Mouse (Mus musculus): ENCODE measurements around the gene Aldh3b1. TPM values are rescaled to one million over a fixed set of nuclear protein-coding genes. Genes with fewer than 3 reads are reported as not detected.

The Aldh3b1 gene
- polyA plus RNA-seq, 1 experiment from 2014 or later = 1.5 TPM

DNA sequence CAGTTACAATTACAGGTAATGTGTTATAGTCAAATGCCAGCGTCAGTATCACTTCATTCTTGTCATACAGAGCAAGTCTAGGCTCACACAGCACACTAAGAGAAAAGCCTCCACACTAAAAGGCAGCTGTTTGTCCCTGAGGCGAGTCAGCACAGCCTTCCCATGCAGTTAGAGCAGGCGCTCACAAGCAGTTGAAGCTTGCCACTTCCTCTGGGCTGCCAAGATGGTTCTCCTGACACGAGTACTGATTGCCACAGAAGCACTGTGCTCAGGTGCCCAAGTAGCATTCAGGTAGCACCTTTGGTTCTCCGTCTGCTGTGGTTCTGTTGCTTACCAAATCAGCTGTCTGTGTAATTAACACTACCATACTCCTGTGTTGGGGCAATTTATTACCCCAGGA lies 40.5 kb downstream of the Aldh3b1 start:
- Histone ChIP-seq H3K9ac (replicated peaks) (no peak overlapping the region), H3K27me3 (no peaks in the 10 kb centered on the region), H3K4me1 (no peaks in the 10 kb centered on the region), H3K27ac (replicated peaks) (no peak overlapping the region), H3K4me2 (replicated peaks) (no peak overlapping the region), H3K9me3 (no peaks in the 10 kb centered on the region), H3K36me3 (peaks cover 56% of the 10 kb centered on the region), H3K4me3 (no peak overlapping the region)
- 95% methylated on average over 5 of the region's 5 CpGs for WGBS
- no peak for ATAC-seq (replicated peaks)

DNA sequence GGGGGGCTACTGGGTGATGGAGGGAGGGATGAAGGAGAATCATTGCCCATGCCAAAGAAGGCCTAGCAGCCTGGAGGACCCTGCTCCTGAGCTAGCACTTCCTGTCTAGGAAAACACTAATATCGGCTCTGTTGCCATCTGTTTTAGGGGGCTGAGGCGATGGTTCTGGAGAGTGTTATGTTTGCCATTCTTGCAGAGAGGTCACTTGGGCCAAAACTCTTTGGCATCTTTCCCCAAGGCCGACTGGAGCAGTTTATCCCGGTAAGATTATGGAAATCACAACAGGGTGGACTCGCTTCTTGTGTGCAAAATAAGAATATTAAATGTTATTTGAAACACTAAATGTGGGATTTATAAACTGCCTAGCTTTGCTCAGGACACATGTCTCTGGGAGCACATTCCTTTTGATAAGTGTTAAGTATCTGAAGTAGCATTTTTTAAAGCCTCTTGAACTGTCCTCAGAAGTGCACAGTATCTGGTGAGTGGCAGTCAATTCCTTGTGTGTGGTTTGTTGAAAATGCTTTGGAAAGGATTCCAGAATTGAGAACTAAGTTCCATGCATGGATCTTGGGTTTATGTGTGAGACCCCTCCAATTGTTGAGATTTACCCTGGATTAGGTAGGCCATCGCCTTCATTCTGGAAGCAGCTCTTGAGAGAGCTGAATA lies 45.1 kb downstream of the Aldh3b1 start:
- Histone ChIP-seq H3K27ac (replicated peaks) (no peak overlapping the region), H3K36me3 (peaks cover 24% of the 10 kb centered on the region), H3K4me1 (no peaks in the 10 kb centered on the region), H3K9me3 (no peaks in the 10 kb centered on the region), H3K27me3 (no peaks in the 10 kb centered on the region), H3K4me3 (no peak overlapping the region), H3K4me2 (replicated peaks) (no peak overlapping the region), H3K9ac (replicated peaks) (no peak overlapping the region)
- WGBS = 84% methylated on average over 6 of the region's 6 CpGs
- ATAC-seq (replicated peaks) = no peak

DNA sequence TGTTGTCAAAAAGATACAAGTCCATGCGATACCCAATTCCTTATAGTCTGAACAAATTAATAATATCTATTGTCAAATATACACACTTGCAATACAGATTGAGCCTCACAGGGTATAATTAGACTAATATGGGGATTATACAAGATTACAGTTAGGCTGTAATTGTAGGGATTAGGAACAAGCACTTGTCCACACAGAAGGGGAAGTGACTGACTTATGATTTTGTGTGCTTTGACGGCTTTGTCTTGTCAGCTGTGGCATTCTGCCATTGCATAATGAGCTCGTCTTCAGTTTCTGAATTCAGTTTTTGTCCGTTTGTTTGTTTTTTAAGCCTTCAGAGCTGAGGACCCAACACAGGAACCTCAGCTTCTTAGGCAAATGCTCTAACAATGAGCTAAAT lies 47.4 kb downstream of the Aldh3b1 start:
- Histone ChIP-seq H3K4me2 (replicated peaks) (no peak overlapping the region), H3K4me3 (no peak overlapping the region), H3K9me3 (no peaks in the 10 kb centered on the region), H3K4me1 (no peaks in the 10 kb centered on the region), H3K27me3 (no peaks in the 10 kb centered on the region), H3K36me3 (peaks cover 12% of the 10 kb centered on the region), H3K9ac (replicated peaks) (no peak overlapping the region), H3K27ac (replicated peaks) (no peak overlapping the region)
- 37% methylated on average over 4 of the region's 4 CpGs for WGBS
- ATAC-seq (replicated peaks) = no peak

DNA sequence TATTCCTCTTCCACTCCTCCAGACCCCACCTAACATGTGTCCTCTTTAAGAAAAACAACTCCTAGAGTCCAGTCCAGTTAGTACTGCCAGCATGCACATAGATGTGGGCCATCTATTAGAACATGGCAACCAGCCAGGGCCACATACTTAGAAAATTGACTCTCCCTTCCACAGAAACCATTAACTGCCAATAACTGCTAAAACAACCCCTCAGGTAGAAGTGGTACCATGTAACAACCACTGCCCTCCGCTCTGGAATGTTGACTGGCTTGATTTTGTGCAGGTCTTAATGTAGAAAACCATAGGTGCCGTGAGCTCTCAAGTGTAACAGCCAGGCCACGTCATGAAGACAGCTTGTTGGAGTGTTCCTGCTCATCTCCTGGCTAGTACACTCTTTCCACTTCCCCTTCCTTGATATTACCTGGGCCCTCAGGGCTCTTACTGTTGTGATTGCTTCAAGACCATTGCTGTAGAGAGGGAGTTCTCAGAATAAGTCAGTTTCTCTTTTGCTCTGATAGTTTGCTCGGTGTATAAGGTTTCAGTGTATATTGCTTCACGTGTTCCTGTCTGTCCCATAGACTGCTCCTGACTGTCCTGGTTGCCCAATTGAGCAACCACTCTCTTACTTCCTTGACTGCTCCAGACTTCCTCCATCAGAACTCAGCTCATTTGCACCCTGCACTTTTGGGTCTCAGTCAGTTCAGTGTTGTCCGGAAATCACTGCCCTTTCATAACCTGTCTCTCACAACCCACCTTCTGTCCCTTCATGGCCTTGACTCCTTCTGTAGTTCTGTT lies 49.4 kb downstream of the Aldh3b1 start:
- Histone ChIP-seq H3K27me3 (no peaks in the 10 kb centered on the region), H3K9ac (replicated peaks) (no peak overlapping the region), H3K4me2 (replicated peaks) (no peak overlapping the region), H3K4me1 (no peaks in the 10 kb centered on the region), H3K36me3 (no peaks in the 10 kb centered on the region), H3K4me3 (no peak overlapping the region), H3K27ac (replicated peaks) (no peak overlapping the region), H3K9me3 (no peaks in the 10 kb centered on the region)
- ATAC-seq (replicated peaks) = no peak
- 92% methylated on average over 6 of the region's 6 CpGs for WGBS

DNA sequence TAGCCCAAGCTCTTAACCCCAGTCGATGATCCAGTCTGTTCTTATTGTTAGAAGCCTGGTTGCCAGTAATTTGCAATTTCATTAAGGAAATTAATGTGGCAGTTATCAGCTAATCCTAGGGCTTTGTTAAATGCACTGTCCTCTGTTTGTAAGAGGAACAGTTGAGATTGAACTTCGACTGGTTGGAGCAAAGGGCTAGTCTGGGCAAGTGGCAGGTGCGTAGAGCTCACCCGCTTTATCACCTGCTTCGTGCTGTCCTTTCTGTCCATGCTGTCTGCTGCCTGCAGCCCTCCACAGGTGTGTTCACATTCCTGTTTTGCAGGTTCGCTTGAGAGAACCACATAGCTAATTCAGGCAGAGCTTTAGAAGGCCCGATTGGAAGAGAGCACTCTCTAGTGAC lies 54.6 kb downstream of the Aldh3b1 start:
- H3K36me3 ChIP-seq = no peaks in the 10 kb centered on the region
- H3K27me3 ChIP-seq = no peaks in the 10 kb centered on the region
- WGBS = 87% methylated on average over 7 of the region's 7 CpGs
- H3K9ac ChIP-seq (replicated peaks) = no peak overlapping the region
- H3K27ac ChIP-seq (replicated peaks) = no peak overlapping the region
- no peaks in the 10 kb centered on the region for H3K9me3 ChIP-seq
- ATAC-seq (replicated peaks) = no peak
- H3K4me1 ChIP-seq = no peaks in the 10 kb centered on the region
- H3K4me2 ChIP-seq (replicated peaks) = no peak overlapping the region
- no peak overlapping the region for H3K4me3 ChIP-seq

DNA sequence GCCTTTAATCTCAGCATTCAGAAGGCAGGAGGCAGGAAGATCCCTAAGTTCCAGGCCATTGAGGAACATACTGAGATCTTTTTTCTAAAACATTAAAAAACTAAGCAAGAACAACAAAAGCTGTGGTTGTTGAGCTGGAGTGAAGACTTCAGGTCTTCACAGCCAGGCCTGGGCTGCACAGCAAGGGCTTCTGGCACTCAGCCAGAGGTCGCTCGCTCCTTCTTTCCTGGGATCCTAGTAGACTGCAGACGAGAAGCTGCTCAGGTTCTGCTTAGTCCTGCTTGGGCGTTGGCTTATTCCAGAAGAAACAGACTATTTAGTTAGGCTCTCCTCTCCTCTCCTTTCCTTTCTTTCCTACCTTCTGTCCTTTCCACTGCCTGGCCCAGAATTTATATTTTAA lies 57.2 kb downstream of the Aldh3b1 start:
- Histone ChIP-seq H3K4me3 (no peak overlapping the region), H3K9ac (replicated peaks) (no peak overlapping the region), H3K27ac (replicated peaks) (no peak overlapping the region), H3K9me3 (no peaks in the 10 kb centered on the region), H3K27me3 (no peaks in the 10 kb centered on the region), H3K4me2 (replicated peaks) (no peak overlapping the region), H3K36me3 (no peaks in the 10 kb centered on the region), H3K4me1 (peaks cover 3% of the 10 kb centered on the region; the same call in 1 of the 2 replicates)
- 64% methylated on average over 4 of the region's 4 CpGs for WGBS
- ATAC-seq (replicated peaks) = no peak

DNA sequence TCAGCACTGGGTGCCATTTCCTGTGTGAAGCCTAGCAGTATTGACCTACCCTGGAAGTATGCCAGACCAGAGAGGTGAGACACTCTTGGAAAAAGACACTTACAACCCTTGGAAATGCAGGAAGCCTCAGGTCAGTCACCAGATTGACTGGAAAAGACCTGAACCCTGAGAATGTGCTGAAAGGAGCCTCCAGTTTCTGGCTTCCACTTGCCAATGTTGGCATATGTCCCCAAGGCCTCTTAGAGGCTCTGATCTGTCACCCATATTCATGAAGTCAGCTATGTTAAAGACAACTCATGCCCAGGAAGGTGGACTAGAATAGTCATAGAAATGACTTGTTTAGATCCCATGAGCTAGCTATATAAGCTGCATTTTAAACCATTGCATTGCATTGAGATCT lies 58.1 kb downstream of the Aldh3b1 start:
- H3K9ac ChIP-seq (replicated peaks) = no peak overlapping the region
- no peak overlapping the region for H3K27ac ChIP-seq (replicated peaks)
- no peak overlapping the region for H3K4me3 ChIP-seq
- H3K4me2 ChIP-seq (replicated peaks) = no peak overlapping the region
- no peaks in the 10 kb centered on the region for H3K36me3 ChIP-seq
- H3K9me3 ChIP-seq = no peaks in the 10 kb centered on the region
- H3K4me1 ChIP-seq = peaks cover 3% of the 10 kb centered on the region; the same call in 1 of the 2 replicates
- ATAC-seq (replicated peaks) = no peak
- H3K27me3 ChIP-seq = no peaks in the 10 kb centered on the region

DNA sequence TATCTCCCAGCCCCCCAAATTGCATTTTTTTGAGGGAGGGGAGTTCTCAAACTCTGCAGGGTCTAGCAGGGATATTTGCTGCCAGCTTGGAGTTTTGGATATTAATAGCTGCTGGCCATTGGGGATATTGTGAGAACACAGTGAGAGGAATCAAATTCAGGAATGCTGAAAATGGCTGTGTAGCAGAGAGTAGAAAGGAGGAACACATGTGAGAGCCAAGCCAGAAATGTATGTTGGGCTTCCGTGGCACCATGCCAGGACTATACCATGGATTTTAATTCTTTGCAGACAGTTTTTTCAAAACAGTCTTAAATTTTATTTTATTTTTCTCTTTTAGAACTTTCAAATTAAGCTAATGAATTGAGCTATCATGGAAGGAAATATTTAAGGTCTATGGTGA lies 61.3 kb downstream of the Aldh3b1 start:
- H3K27ac ChIP-seq (replicated peaks) = no peak overlapping the region
- no peak overlapping the region for H3K9ac ChIP-seq (replicated peaks)
- H3K27me3 ChIP-seq = no peaks in the 10 kb centered on the region
- H3K4me3 ChIP-seq = no peak overlapping the region
- no peak for ATAC-seq (replicated peaks)
- peaks cover 8% of the 10 kb centered on the region; the same call in 1 of the 2 replicates for H3K36me3 ChIP-seq
- peaks cover 3% of the 10 kb centered on the region; the same call in 1 of the 2 replicates for H3K4me1 ChIP-seq
- whole genome bisulfite sequencing = 91% methylated on average over 1 of the region's 1 CpGs
- no peaks in the 10 kb centered on the region for H3K9me3 ChIP-seq
- H3K4me2 ChIP-seq (replicated peaks) = no peak overlapping the region

DNA sequence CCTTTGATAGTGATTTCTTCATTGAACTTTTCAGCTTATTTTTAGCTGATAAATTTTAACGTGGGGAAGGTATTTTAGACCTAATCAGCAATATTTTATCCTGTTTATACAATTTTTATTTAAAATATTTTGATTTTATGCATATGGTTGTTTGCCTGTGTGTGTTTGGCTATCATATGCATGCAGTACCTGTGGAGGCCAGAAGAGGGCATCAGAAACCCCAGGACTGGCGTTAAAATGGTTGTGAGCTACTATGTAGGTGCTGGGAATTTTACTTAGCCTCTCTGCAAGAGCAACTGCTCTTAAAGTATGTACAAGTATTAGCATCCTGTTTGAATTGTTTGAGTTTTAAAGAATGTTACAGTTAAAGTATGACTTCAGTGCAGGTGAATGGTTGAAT lies 64.6 kb downstream of the Aldh3b1 start:
- H3K9me3 ChIP-seq = no peaks in the 10 kb centered on the region
- H3K27me3 ChIP-seq = no peaks in the 10 kb centered on the region
- peaks cover 3% of the 10 kb centered on the region; the same call in 1 of the 2 replicates for H3K4me1 ChIP-seq
- no peak overlapping the region for H3K9ac ChIP-seq (replicated peaks)
- H3K4me3 ChIP-seq = no peak overlapping the region
- ATAC-seq (replicated peaks) = no peak
- peaks cover 8% of the 10 kb centered on the region; the same call in 1 of the 2 replicates for H3K36me3 ChIP-seq
- H3K4me2 ChIP-seq (replicated peaks) = no peak overlapping the region
- H3K27ac ChIP-seq (replicated peaks) = no peak overlapping the region
- 88% methylated on average over 2 of the region's 2 CpGs for WGBS

Other genes with a start within 250 kb of the Aldh3b1 start
- gene Lrp5, start 243.2 kb downstream of the Aldh3b1 start, polyA plus RNA-seq (2015; fragmentation: Nextera tagmentation; extraction: Ambion mirVana) = 2.3 TPM in 2 replicates
- 31.3 and 35.1 TPM in 2 replicates for gene 1810055G02Rik, start 221.5 kb downstream of the Aldh3b1 start, polyA plus RNA-seq (2015; fragmentation: Nextera tagmentation; extraction: Ambion mirVana)
- gene Kmt5b, start 162.4 kb downstream of the Aldh3b1 start, polyA plus RNA-seq (2015; fragmentation: Nextera tagmentation; extraction: Ambion mirVana) = 52.3 and 62.9 TPM in 2 replicates
- gene Chka, start 78.0 kb downstream of the Aldh3b1 start, polyA plus RNA-seq (2015; fragmentation: Nextera tagmentation; extraction: Ambion mirVana) = 62.4 and 62.5 TPM in 2 replicates
- 11.9 and 13.3 TPM in 2 replicates for gene Tcirg1, start 22.7 kb downstream of the Aldh3b1 start, polyA plus RNA-seq (2015; fragmentation: Nextera tagmentation; extraction: Ambion mirVana)
- 195 and 201 TPM in 2 replicates for gene Ndufs8, start 17.0 kb downstream of the Aldh3b1 start, polyA plus RNA-seq (2015; fragmentation: Nextera tagmentation; extraction: Ambion mirVana)
- gene Unc93b1, start 5.4 kb upstream of the Aldh3b1 start, polyA plus RNA-seq (2015; fragmentation: Nextera tagmentation; extraction: Ambion mirVana) = 6.6 and 6.9 TPM in 2 replicates
- not detected in 2 replicates for gene Aldh3b3, start 28.8 kb upstream of the Aldh3b1 start, polyA plus RNA-seq (2015; fragmentation: Nextera tagmentation; extraction: Ambion mirVana)
- 0.22 and 0.28 TPM in 2 replicates for gene Aldh3b2, start 42.5 kb upstream of the Aldh3b1 start, polyA plus RNA-seq (2015; fragmentation: Nextera tagmentation; extraction: Ambion mirVana)
- 1.3 and 1.4 TPM in 2 replicates for gene Acy3, start 56.8 kb upstream of the Aldh3b1 start, polyA plus RNA-seq (2015; fragmentation: Nextera tagmentation; extraction: Ambion mirVana)
- 0.13 TPM in 1 of 2 replicates, not detected in the other for gene Tbx10, start 62.9 kb upstream of the Aldh3b1 start, polyA plus RNA-seq (2015; fragmentation: Nextera tagmentation; extraction: Ambion mirVana)
- 36.0 and 40.8 TPM in 2 replicates for gene Nudt8, start 70.8 kb upstream of the Aldh3b1 start, polyA plus RNA-seq (2015; fragmentation: Nextera tagmentation; extraction: Ambion mirVana)
- gene Gm49405, start 70.8 kb upstream of the Aldh3b1 start, polyA plus RNA-seq (2015; fragmentation: Nextera tagmentation; extraction: Ambion mirVana) = 6.8 and 7.6 TPM in 2 replicates
- 9.0 and 11.1 TPM in 2 replicates for gene Doc2g, start 73.5 kb upstream of the Aldh3b1 start, polyA plus RNA-seq (2015; fragmentation: Nextera tagmentation; extraction: Ambion mirVana)
- 225 and 228 TPM in 2 replicates for gene Ndufv1, start 83.0 kb upstream of the Aldh3b1 start, polyA plus RNA-seq (2015; fragmentation: Nextera tagmentation; extraction: Ambion mirVana)
- 421 and 426 TPM in 2 replicates for gene Gstp1, start 108.2 kb upstream of the Aldh3b1 start, polyA plus RNA-seq (2015; fragmentation: Nextera tagmentation; extraction: Ambion mirVana)
- 1.3 and 4.6 TPM in 2 replicates for gene Gstp2, start 116.2 kb upstream of the Aldh3b1 start, polyA plus RNA-seq (2015; fragmentation: Nextera tagmentation; extraction: Ambion mirVana)
- not detected in 2 replicates for gene Gstp3, start 129.8 kb upstream of the Aldh3b1 start, polyA plus RNA-seq (2015; fragmentation: Nextera tagmentation; extraction: Ambion mirVana)
- not detected in 2 replicates for gene Cabp2, start 151.8 kb upstream of the Aldh3b1 start, polyA plus RNA-seq (2015; fragmentation: Nextera tagmentation; extraction: Ambion mirVana)
- gene Cdk2ap2, start 167.4 kb upstream of the Aldh3b1 start, polyA plus RNA-seq (2015; fragmentation: Nextera tagmentation; extraction: Ambion mirVana) = 82.1 and 83.2 TPM in 2 replicates
- gene Pitpnm1, start 170.2 kb upstream of the Aldh3b1 start, polyA plus RNA-seq (2015; fragmentation: Nextera tagmentation; extraction: Ambion mirVana) = 40.7 and 47.2 TPM in 2 replicates
- 90.1 and 92.5 TPM in 2 replicates for gene Aip, start 196.1 kb upstream of the Aldh3b1 start, polyA plus RNA-seq (2015; fragmentation: Nextera tagmentation; extraction: Ambion mirVana)
- not detected in 2 replicates for gene Gpr152, start 210.0 kb upstream of the Aldh3b1 start, polyA plus RNA-seq (2015; fragmentation: Nextera tagmentation; extraction: Ambion mirVana)
- gene Cabp4, start 214.2 kb upstream of the Aldh3b1 start, polyA plus RNA-seq (2015; fragmentation: Nextera tagmentation; extraction: Ambion mirVana) = 0.10 and 0.15 TPM in 2 replicates
- 144 and 145 TPM in 2 replicates for gene Coro1b, start 218.8 kb upstream of the Aldh3b1 start, polyA plus RNA-seq (2015; fragmentation: Nextera tagmentation; extraction: Ambion mirVana)
- 0.59 and 1.1 TPM in 2 replicates for gene Ptprcap, start 223.8 kb upstream of the Aldh3b1 start, polyA plus RNA-seq (2015; fragmentation: Nextera tagmentation; extraction: Ambion mirVana)
- gene Rps6kb2, start 233.5 kb upstream of the Aldh3b1 start, polyA plus RNA-seq (2015; fragmentation: Nextera tagmentation; extraction: Ambion mirVana) = 54.1 and 54.6 TPM in 2 replicates
- 3.4 and 4.2 TPM in 2 replicates for gene Carns1, start 245.7 kb upstream of the Aldh3b1 start, polyA plus RNA-seq (2015; fragmentation: Nextera tagmentation; extraction: Ambion mirVana)